Comparison of ENCODE assay signal across 12 mouse cellular contexts in genomic region chr12:76536591-76537153, GRCm38 (mm10). TPM values are rescaled to one million over a fixed set of nuclear protein-coding genes. Genes with fewer than 3 reads are reported as not detected.
DNase-seq lines count a peak whose midpoint lies in the region; ATAC-seq and TF ChIP-seq lines count a peak whose summit lies in the region.
"Had no signal": no experiment of that assay in that cellular context is flagged by ENCODE, and none has a peak within 500 bp of the region (broad histone marks: within the 10 kb centered on the region; RNA-seq: fewer than 3 reads in every experiment).

No protein-coding gene starts in this region.

- peaks cover 19% of the 10 kb centered on the region; the same call in 1 of the 2 replicates for H3K4me1 ChIP-seq in embryonic facial prominence, embryonic 12.5 days
- H3K4me1 ChIP-seq in embryonic facial prominence, embryonic 10.5 days: peaks cover 50% of the 10 kb centered on the region
- peaks cover 5% of the 10 kb centered on the region for H3K4me1 ChIP-seq in lung, embryonic 14.5 days (ENCODE audit: insufficient read depth)
- peaks cover 40% of the 10 kb centered on the region for H3K4me1 ChIP-seq in heart, postnatal 0 days (ENCODE audit: control insufficient read depth, insufficient read depth)

- peaks cover 37% of the 10 kb centered on the region for H3K27me3 ChIP-seq in embryonic facial prominence, embryonic 12.5 days
- peaks cover 51% of the 10 kb centered on the region for H3K27me3 ChIP-seq in embryonic facial prominence, embryonic 10.5 days (replicated peaks; ENCODE audit: low read depth, poor library complexity, severe bottlenecking)
- H3K27me3 ChIP-seq in lung, embryonic 14.5 days (ENCODE audit: insufficient read depth, low read length): peaks cover 14% of the 10 kb centered on the region
- 0 out of 2 replicates have a peak, but pooled peaks cover 9% of the 10 kb centered on the region for H3K27me3 ChIP-seq in heart, postnatal 0 days (ENCODE audit: control insufficient read depth, insufficient read depth, low read length)
- H3K27me3 ChIP-seq: Patski had no signal

- TF ChIP-seq CTCF in lung, embryonic 14.5 days (IDR thresholded peaks at IDR 0.05; ENCODE audit: low read depth): no peak
- TF ChIP-seq CTCF in heart, postnatal 0 days (IDR thresholded peaks at IDR 0.05; ENCODE audit: low read depth): no peak

- DNase-seq in embryonic facial prominence, embryonic 10.5 days (ENCODE audit: low spot score): no peak
- DNase-seq in lung, embryonic 14.5 days: peak; percentile 27
- no peak for DNase-seq in lung, postnatal 14 days
- no peak for DNase-seq in heart, postnatal 0 days (ENCODE audit: low spot score)
- DNase-seq in B cell, adult 2 months: no peak
- DNase-seq in layer of hippocampus, adult 18-20 months (ENCODE audit: low spot score in 2 of 2): no peak
- DNase-seq: midbrain, embryonic 14.5 days had no signal

- WGBS in embryonic facial prominence, embryonic 12.5 days: 84% methylated on average over 8 of the region's 8 CpGs
- 81% methylated on average over 8 of the region's 8 CpGs for WGBS in embryonic facial prominence, embryonic 10.5 days
- WGBS in lung, embryonic 14.5 days: 67% methylated on average over 8 of the region's 8 CpGs
- 39% methylated on average over 8 of the region's 8 CpGs for WGBS in heart, postnatal 0 days
- WGBS in macrophage (ENCODE audit: missing documents): 84% methylated on average over 8 of the region's 8 CpGs

- H3K9me3 ChIP-seq in embryonic facial prominence, embryonic 12.5 days: peaks cover 4% of the 10 kb centered on the region; the same call in 1 of the 2 replicates
- no peaks in the 10 kb centered on the region for H3K9me3 ChIP-seq in embryonic facial prominence, embryonic 10.5 days
- no peaks in the 10 kb centered on the region; the same call in 1 of the 2 replicates for H3K9me3 ChIP-seq in lung, embryonic 14.5 days (ENCODE audit: low read depth, low read length)
- H3K9me3 ChIP-seq in heart, postnatal 0 days (replicated peaks; ENCODE audit: control insufficient read depth, low read length): no peaks in the 10 kb centered on the region

- TF ChIP-seq EP300 in heart, postnatal 0 days (IDR thresholded peaks at IDR 0.05; ENCODE audit: low read depth): no peak

- no peak overlapping the region for H3K4me2 ChIP-seq in embryonic facial prominence, embryonic 12.5 days (replicated peaks)
- H3K4me2 ChIP-seq in lung, embryonic 14.5 days: peak overlapping the region; percentile 86
- H3K4me2 ChIP-seq in heart, postnatal 0 days (ENCODE audit: low read depth, low read length): peak overlapping the region; percentile 94

- H3K36me3 ChIP-seq in embryonic facial prominence, embryonic 12.5 days: no peaks in the 10 kb centered on the region
- no peaks in the 10 kb centered on the region for H3K36me3 ChIP-seq in embryonic facial prominence, embryonic 10.5 days (replicated peaks)
- no peaks in the 10 kb centered on the region for H3K36me3 ChIP-seq in lung, embryonic 14.5 days (ENCODE audit: insufficient read depth)
- H3K36me3 ChIP-seq in heart, postnatal 0 days (replicated peaks; ENCODE audit: control insufficient read depth, insufficient read depth, low read length): no peaks in the 10 kb centered on the region
- no peaks in the 10 kb centered on the region for H3K36me3 ChIP-seq in macrophage (ENCODE audit: inconsistent target)
- H3K36me3 ChIP-seq: limb, embryonic 12.5 days had no signal

- no peak overlapping the region for H3K9ac ChIP-seq in embryonic facial prominence, embryonic 12.5 days
- no peak overlapping the region for H3K9ac ChIP-seq in lung, embryonic 14.5 days
- H3K9ac ChIP-seq in heart, postnatal 0 days (replicated peaks; ENCODE audit: low read depth, low read length): 0 out of 2 replicates have a peak overlapping the region, but pooled peaks have one; percentile 6
- H3K9ac ChIP-seq: limb, embryonic 12.5 days had no signal

- H3K79me2 ChIP-seq in macrophage (ENCODE audit: inconsistent target): peaks cover 73% of the 10 kb centered on the region

- 0 out of 2 replicates have a peak overlapping the region, but pooled peaks have one; percentile 6 for H3K27ac ChIP-seq in embryonic facial prominence, embryonic 12.5 days
- no peak overlapping the region for H3K27ac ChIP-seq in embryonic facial prominence, embryonic 10.5 days (replicated peaks)
- peak overlapping the region; percentile 4; the same call in 1 of the 2 replicates for H3K27ac ChIP-seq in lung, embryonic 14.5 days (ENCODE audit: low read depth)
- peak overlapping the region; percentile 91 for H3K27ac ChIP-seq in heart, postnatal 0 days (ENCODE audit: low read depth)
- H3K27ac ChIP-seq in macrophage: peak overlapping the region; percentile 87
- H3K27ac ChIP-seq: limb, embryonic 12.5 days had no signal

- H3K4me3 ChIP-seq in embryonic facial prominence, embryonic 12.5 days: no peak overlapping the region
- H3K4me3 ChIP-seq in embryonic facial prominence, embryonic 10.5 days: no peak overlapping the region
- no peak overlapping the region for H3K4me3 ChIP-seq in lung, embryonic 14.5 days (ENCODE audit: low read depth, low read length)
- no peak overlapping the region for H3K4me3 ChIP-seq in heart, postnatal 0 days (ENCODE audit: low read depth, low read length)
- H3K4me3 ChIP-seq in macrophage (ENCODE audit: inconsistent target): no peak overlapping the region
- H3K4me3 ChIP-seq: limb, embryonic 12.5 days had no signal

- ATAC-seq in embryonic facial prominence, embryonic 12.5 days (ENCODE audit: insufficient number of reproducible peaks, insufficient read depth, low FRiP score, low TSS enrichment): no peak
- no peak for ATAC-seq in lung, embryonic 14.5 days (ENCODE audit: insufficient read depth)
- no peak for ATAC-seq in heart, postnatal 0 days (ENCODE audit: insufficient read depth, low read depth)
- ATAC-seq: forebrain, embryonic 14.5 days had no signal

RNA-seq across cellular contexts. Expression of gene Plekhg3, which starts 6.0 kb away (rescaled TPM):
- polyA plus RNA-seq in embryonic facial prominence, embryonic 12.5 days (2016; fragmentation: Nextera tagmentation; extraction: Ambion mirVana): 4.5 and 5.1 TPM in 2 replicates
- polyA plus RNA-seq in embryonic facial prominence, embryonic 10.5 days (2016; fragmentation: Nextera tagmentation; extraction: Ambion mirVana): 3.3 and 3.9 TPM in 2 replicates
- polyA plus RNA-seq in lung, embryonic 14.5 days (2014; fragmentation: Nextera tagmentation; extraction: Ambion mirVana): 9.0 and 9.7 TPM in 2 replicates
- total RNA-seq in heart, postnatal 0 days (2014; rRNA removed; ENCODE audit: low replicate concordance): 17.7 and 21.7 TPM in 2 replicates
- 3.7 TPM in 2 replicates for polyA plus RNA-seq in heart, postnatal 0 days (2015; fragmentation: Nextera tagmentation; extraction: Ambion mirVana)
- 100 to 1,000 TPM in 8 of 26 experiments, 10 to 100 TPM in 17, 1 to 10 TPM in 1; 6.3 to 176 (median 84.9) TPM for total RNA-seq in macrophage (2018; cell fraction: chromatin; rRNA removed)
- total RNA-seq in macrophage (2018; cell fraction: cytosol; rRNA removed): 10 to 100 TPM in 20 of 26 experiments, 1 to 10 TPM in 6; 2.1 to 26.3 (median 14.4) TPM
- total RNA-seq in macrophage (2018; cell fraction: nucleus; rRNA removed): 100 to 1,000 TPM in 1 of 26 experiments, 10 to 100 TPM in 20, 1 to 10 TPM in 5; 5.4 to 103 (median 30.6) TPM
- 13.1 to 22.6 TPM (median 20.1 TPM) in 3 replicates for polyA plus RNA-seq in macrophage (2018)
- total RNA-seq in layer of hippocampus, adult 18-20 months (2021): 10 to 100 TPM; 21.9 to 24.5 TPM
